Mouse (Mus musculus) embryonic fibroblast, embryonic 13.5 days (primary cell): Measurements from ENCODE around the gene Lin37.

Experiments
- CTCF ChIP-seq: IDR thresholded peaks from 2 replicates; pipeline ENCODE4 v1.5.1; 2011; ENCODE audit warnings: mild to moderate bottlenecking, control low read depth, low read length, moderate library complexity, borderline replicate concordance; ENCODE audit not compliant: insufficient read depth
- POLR2A ChIP-seq: IDR thresholded peaks from 2 replicates; pipeline ENCODE4 v1.6.1; 2011; ENCODE audit warnings: low read depth, mild to moderate bottlenecking, control low read depth, low read length, moderate library complexity

DNA sequence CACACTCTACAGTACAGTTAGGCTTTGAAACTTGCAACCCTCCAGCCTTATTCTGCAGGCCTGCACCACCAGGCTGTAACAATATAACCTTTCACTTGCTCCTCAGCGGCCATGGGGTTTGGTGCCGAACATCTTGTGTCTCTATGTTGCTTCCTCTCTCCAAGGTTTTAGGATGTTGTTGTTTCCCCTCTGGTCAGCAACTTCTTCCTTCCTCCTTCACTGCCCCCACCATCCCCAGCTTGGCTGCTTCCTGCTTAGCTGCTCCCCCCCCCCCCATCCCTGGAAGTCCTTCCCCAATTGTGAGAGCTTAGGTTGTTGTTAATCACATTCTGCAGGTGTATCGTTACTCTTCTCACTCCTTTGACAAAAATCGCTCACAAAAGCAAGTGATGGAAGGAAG lies 51.6 kb downstream of the Lin37 start:
- TF ChIP-seq CTCF = no peak
- TF ChIP-seq POLR2A = no peak
